Mouse (Mus musculus) kidney, adult 9 months (tissue): ENCODE measurements at regions not wholly inside any gene's neighbourhood (a gene's known extent, or its start where the extent isn't known, plus 50 kb on each side); places are given as distances from the start of the nearest gene placed in this dataset.
"Not testable (repeated sequence)": the region's sequence is repeated elsewhere in the genome, so short reads cannot be mapped to it uniquely, and the experiment has no call there.

Experiments used
- DNase-seq: peaks from one replicate; pipeline ENCODE4 v3.0.0; 2022

- no peak for DNase-seq
Observed at GRCm38 (mm10) chr1:194565574-194565973, 52.4 kb upstream of the Plxna2 start.

GRCm38 (mm10) chr1:194563946-194564345 is 54.1 kb upstream of the Plxna2 start:
- DNase-seq = no peak

GRCm38 (mm10) chr1:194561098-194561497 is 56.9 kb upstream of the Plxna2 start:
- no peak for DNase-seq

GRCm38 (mm10) chr1:194548661-194549060 is 69.4 kb upstream of the Plxna2 start:
- peak; percentile 12 for DNase-seq

GRCm38 (mm10) chr1:194548243-194548642 is 69.8 kb upstream of the Plxna2 start:
- no peak for DNase-seq

- DNase-seq = no peak
Observed at GRCm38 (mm10) chr1:194540923-194541322, 77.1 kb upstream of the Plxna2 start.

- no peak for DNase-seq
Observed at GRCm38 (mm10) chr1:194527342-194528165, 90.5 kb upstream of the Plxna2 start.

- no peak for DNase-seq
Observed at GRCm38 (mm10) chr1:194524976-194525375, 93.0 kb upstream of the Plxna2 start.

GRCm38 (mm10) chr1:194521216-194521615 is 96.8 kb upstream of the Plxna2 start:
- DNase-seq = no peak

- no peak for DNase-seq
Observed at GRCm38 (mm10) chr1:194519509-194520220, 98.4 kb upstream of the Plxna2 start.

- no peak for DNase-seq
Observed at GRCm38 (mm10) chr1:194516136-194516535, 101.9 kb upstream of the Plxna2 start.

GRCm38 (mm10) chr1:194508314-194508713 is 109.7 kb upstream of the Plxna2 start:
- DNase-seq = no peak

GRCm38 (mm10) chr1:194505826-194506225 is 112.2 kb upstream of the Plxna2 start:
- no peak for DNase-seq

GRCm38 (mm10) chr1:194504207-194504606 is 113.8 kb upstream of the Plxna2 start:
- DNase-seq = no peak

GRCm38 (mm10) chr1:194503517-194503916 is 114.5 kb upstream of the Plxna2 start:
- DNase-seq = no peak

GRCm38 (mm10) chr1:194496424-194496823 is 121.6 kb upstream of the Plxna2 start:
- no peak for DNase-seq

GRCm38 (mm10) chr1:194491111-194491510 is 126.9 kb upstream of the Plxna2 start:
- DNase-seq = no peak

- DNase-seq = peak; percentile 63
Observed at GRCm38 (mm10) chr1:194488126-194488525, 129.9 kb upstream of the Plxna2 start.

- no peak for DNase-seq
Observed at GRCm38 (mm10) chr1:194482717-194483059, 135.3 kb upstream of the Plxna2 start.

GRCm38 (mm10) chr1:194482001-194482716 is 135.9 kb upstream of the Plxna2 start:
- peak; percentile 8 for DNase-seq

GRCm38 (mm10) chr1:194471281-194471680 is 146.7 kb upstream of the Plxna2 start:
- not testable (repeated sequence) for DNase-seq

- DNase-seq = no peak
Observed at GRCm38 (mm10) chr1:194452480-194452879, 165.5 kb upstream of the Plxna2 start.

- no peak for DNase-seq
Observed at GRCm38 (mm10) chr1:194443681-194444080, 174.3 kb upstream of the Plxna2 start.

GRCm38 (mm10) chr1:194437301-194437700 is 180.7 kb upstream of the Plxna2 start:
- DNase-seq = peak; percentile 76
